Mouse (Mus musculus) lung, adult 2 months (tissue): ENCODE results near the gene Fam19a5. TPM values are rescaled to one million over a fixed set of nuclear protein-coding genes. Genes with fewer than 3 reads are reported as not detected.

Experiments
- DNase-seq: peaks from one replicate; pipeline ENCODE4 v3.0.0; 2022
- H3K4me1 ChIP-seq: fragments of 200-500 bp; 2 replicates; pipeline ENCODE4 v1.6.1; 2011; ENCODE audit warnings: low read length; ENCODE audit not compliant: control insufficient read depth, insufficient read depth
- H3K4me3 ChIP-seq: fragments of 200-500 bp; replicated peaks from 2 replicates; pipeline ENCODE3; 2011; ENCODE audit warnings: low read depth, mild to moderate bottlenecking, control low read depth, low read length; ENCODE audit errors: extremely low read depth
- CTCF ChIP-seq: fragments of 200-500 bp; IDR thresholded peaks from 2 replicates; pipeline ENCODE4 v1.5.1; 2011; ENCODE audit warnings: mild to moderate bottlenecking, low read length, control low read depth; ENCODE audit not compliant: insufficient read depth
- POLR2A ChIP-seq: fragments of 200-500 bp; IDR thresholded peaks from 2 replicates; pipeline ENCODE4 v1.6.1; 2011; ENCODE audit warnings: low read depth, mild to moderate bottlenecking, control low read depth, low read length, borderline replicate concordance; ENCODE audit errors: extremely low read depth
- WGBS: fragments of 180-500 bp; shearing (Covaris S2); methylation state at CpG from one replicate; pipeline ENCODE4 v1.1.7; 2018; 5-methylcytosine and 5-hydroxymethylcytosine counted together
- polyA plus RNA-seq: library from polyadenylated mRNA; depleted of rRNA; stranded (reverse); fragments of >200 nt; gene quantifications from 2 replicates; pipeline ENCODE4 v1.2.3, GENCODE M21; 2012

Gene Fam19a5
- polyA plus RNA-seq, 1 experiment, result 1.8 TPM

DNA sequence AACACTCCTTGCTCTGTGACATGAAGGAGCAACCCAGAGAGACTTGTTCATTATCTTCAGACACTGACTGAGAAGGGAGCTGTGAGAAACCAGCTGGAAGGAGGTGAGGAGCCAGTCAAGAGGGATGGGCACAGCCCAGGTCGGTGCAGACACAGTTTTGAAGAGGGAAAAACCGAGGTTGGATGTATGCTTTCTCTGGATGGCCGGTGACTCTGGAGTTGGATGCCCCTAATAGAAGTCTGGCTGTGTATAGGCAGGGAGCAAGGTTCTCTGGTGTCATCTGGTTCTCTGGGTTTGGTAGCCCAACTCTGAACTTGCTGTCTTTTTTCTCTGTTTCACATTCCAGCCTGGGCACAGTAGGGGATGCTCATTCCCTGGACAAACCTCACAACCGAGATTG lies 245.6 kb downstream of the Fam19a5 start:
- no peak for DNase-seq
- TF ChIP-seq POLR2A (no peak), CTCF (no peak)
- WGBS, result 60% methylated on average over 4 of the region's 4 CpGs
- no peak overlapping the region for H3K4me3 ChIP-seq
- H3K4me1 ChIP-seq, result no peaks in the 10 kb centered on the region

DNA sequence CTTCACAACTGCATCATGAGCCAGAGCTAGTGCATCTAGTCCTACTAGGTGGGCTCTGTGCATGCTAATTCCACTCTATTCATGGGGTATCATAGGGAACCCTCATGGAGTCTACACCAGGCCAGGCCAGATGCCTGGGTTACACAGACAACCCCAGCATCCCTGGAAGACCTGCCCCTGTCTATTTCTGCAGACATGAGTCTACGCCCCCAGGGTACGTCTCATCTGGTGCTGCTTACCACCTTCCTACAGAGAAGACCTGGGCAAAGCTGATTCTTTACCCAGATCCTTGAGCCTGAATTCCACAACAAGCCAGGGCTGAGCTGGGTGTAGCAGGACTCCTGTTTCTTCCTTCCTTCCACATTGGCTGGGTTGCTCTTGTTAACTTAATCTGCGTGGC lies 249.6 kb downstream of the Fam19a5 start:
- 73% methylated on average over 3 of the region's 3 CpGs for WGBS
- Histone ChIP-seq H3K4me1 (no peaks in the 10 kb centered on the region), H3K4me3 (no peak overlapping the region)
- TF ChIP-seq CTCF, result no peak
- no peak for DNase-seq

DNA sequence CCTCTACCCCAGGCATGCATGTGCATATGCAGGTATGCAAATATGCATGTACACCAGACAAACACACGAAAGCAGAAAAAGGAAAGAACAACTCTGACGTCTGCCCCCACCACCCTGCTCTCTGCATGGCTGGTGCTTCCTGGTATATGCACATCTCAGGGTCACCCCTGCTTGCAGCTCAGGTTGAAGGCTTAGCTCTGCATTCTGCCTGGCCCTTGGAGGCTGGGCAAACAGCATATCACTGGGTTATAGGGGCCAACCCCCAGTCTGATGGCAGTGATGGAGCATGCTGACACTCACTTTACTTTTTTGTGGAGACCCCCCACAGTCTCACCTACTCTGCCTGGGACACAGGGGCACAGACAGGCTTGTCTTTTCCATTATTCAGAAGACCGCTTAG lies 252.5 kb downstream of the Fam19a5 start:
- DNase-seq, result no peak
- Histone ChIP-seq H3K4me3 (no peak overlapping the region), H3K4me1 (no peaks in the 10 kb centered on the region)
- 67% methylated on average over 3 of the region's 3 CpGs for WGBS
- TF ChIP-seq CTCF (no peak), POLR2A (no peak)
